Comparison of ENCODE assay signal across 10 mouse cellular contexts in genomic region chr9:107669480-107669945, GRCm38 (mm10). TPM values are rescaled to one million over a fixed set of nuclear protein-coding genes. Genes with fewer than 3 reads are reported as not detected.
DNase-seq lines count a peak whose midpoint lies in the region; ATAC-seq and TF ChIP-seq lines count a peak whose summit lies in the region.
"Had no signal": no experiment of that assay in that cellular context is flagged by ENCODE, and none has a peak within 500 bp of the region (broad histone marks: within the 10 kb centered on the region; RNA-seq: fewer than 3 reads in every experiment).

Gene Slc38a3, minus strand, starts transcription at chr9:107669530.

- no peak within 1 kb of the TSS for H3K4me2 ChIP-seq in liver, embryonic 15.5 days
- no peak within 1 kb of the TSS for H3K4me2 ChIP-seq in midbrain, postnatal 0 days (ENCODE audit: low read depth, low read length, poor library complexity, severe bottlenecking)
- H3K4me2 ChIP-seq: embryonic facial prominence, embryonic 15.5 days had no signal

- H3K4me1 ChIP-seq in liver, embryonic 15.5 days (replicated peaks): peaks cover 22% of the 10 kb centered on the region
- H3K4me1 ChIP-seq in heart, embryonic 10.5 days: peaks cover 53% of the 10 kb centered on the region
- no peaks in the 10 kb centered on the region; the same call in 1 of the 2 replicates for H3K4me1 ChIP-seq in midbrain, postnatal 0 days (ENCODE audit: insufficient read depth, low read length)

- peaks cover 79% of the 10 kb centered on the region for H3K27me3 ChIP-seq in liver, embryonic 15.5 days
- peaks cover 47% of the 10 kb centered on the region for H3K27me3 ChIP-seq in heart, embryonic 10.5 days (ENCODE audit: insufficient read depth, poor library complexity, severe bottlenecking)
- H3K27me3 ChIP-seq in midbrain, postnatal 0 days (ENCODE audit: insufficient read depth, low read length): peaks cover 7% of the 10 kb centered on the region

- H3K4me3 ChIP-seq in liver, embryonic 15.5 days (replicated peaks): no peak within 1 kb of the TSS
- 0 out of 2 replicates have a peak within 1 kb of the TSS, but pooled peaks have one; percentile 8 for H3K4me3 ChIP-seq in heart, embryonic 10.5 days
- H3K4me3 ChIP-seq in midbrain, postnatal 0 days (ENCODE audit: low read depth, low read length): no peak within 1 kb of the TSS
- H3K4me3 ChIP-seq: embryonic facial prominence, embryonic 15.5 days had no signal

- 62% methylated on average over 9 of the region's 9 CpGs for WGBS in liver, embryonic 15.5 days (ENCODE audit: insufficient replicate concordance)
- WGBS in heart, embryonic 10.5 days: 84% methylated on average over 9 of the region's 9 CpGs
- 82% methylated on average over 9 of the region's 9 CpGs for WGBS in midbrain, postnatal 0 days

- ATAC-seq in liver, embryonic 15.5 days (ENCODE audit: insufficient read depth): no peak
- no peak for ATAC-seq in midbrain, postnatal 0 days (ENCODE audit: low FRiP score)
- no peak for ATAC-seq in activated CD4-positive, CD25-positive, alpha-beta regulatory T cell, adult 4 months
- ATAC-seq in erythroid progenitor cell, adult 5-6 weeks (replicated peaks; ENCODE audit: low FRiP score, poor library complexity, severe bottlenecking): no peak
- no peak for ATAC-seq in frontal cortex, adult (ENCODE audit: low TSS enrichment)
- ATAC-seq: lung, postnatal 0 days had no signal

- H3K27ac ChIP-seq in liver, embryonic 15.5 days (replicated peaks): 0 out of 2 replicates have a peak within 1 kb of the TSS, but pooled peaks have one; percentile 45
- H3K27ac ChIP-seq in heart, embryonic 10.5 days: peak within 1 kb of the TSS; percentile 80
- H3K27ac ChIP-seq in midbrain, postnatal 0 days (ENCODE audit: low read depth, low read length): no peak within 1 kb of the TSS
- H3K27ac ChIP-seq: embryonic facial prominence, embryonic 15.5 days had no signal

- H3K9me3 ChIP-seq in liver, embryonic 15.5 days (replicated peaks): no peaks in the 10 kb centered on the region
- H3K9me3 ChIP-seq in heart, embryonic 10.5 days: no peaks in the 10 kb centered on the region
- no peaks in the 10 kb centered on the region for H3K9me3 ChIP-seq in midbrain, postnatal 0 days (ENCODE audit: low read length)
- H3K9me3 ChIP-seq: embryonic facial prominence, embryonic 15.5 days had no signal

- TF ChIP-seq CTCF in midbrain, postnatal 0 days (IDR thresholded peaks at IDR 0.05): no peak

- DNase-seq in liver: no peak
- DNase-seq in heart, embryonic 10.5 days (ENCODE audit: low spot score): no peak
- peak; percentile 30 to 71 for DNase-seq in kidney, postnatal 25 days
- no peak for DNase-seq in midbrain, postnatal 0 days (ENCODE audit: low spot score)

- H3K9ac ChIP-seq in liver, embryonic 15.5 days: no peak within 1 kb of the TSS
- H3K9ac ChIP-seq in midbrain, postnatal 0 days (replicated peaks; ENCODE audit: low read length, poor library complexity, severe bottlenecking): no peak within 1 kb of the TSS
- H3K9ac ChIP-seq: embryonic facial prominence, embryonic 15.5 days had no signal

- no peaks in the 10 kb centered on the region for H3K36me3 ChIP-seq in liver, embryonic 15.5 days (replicated peaks)
- H3K36me3 ChIP-seq in heart, embryonic 10.5 days: no peaks in the 10 kb centered on the region
- no peaks in the 10 kb centered on the region for H3K36me3 ChIP-seq in midbrain, postnatal 0 days (ENCODE audit: insufficient read depth, low read length)
- H3K36me3 ChIP-seq: embryonic facial prominence, embryonic 15.5 days had no signal

RNA-seq across cellular contexts. Expression of gene Slc38a3, which starts in this region (rescaled TPM):
- polyA plus RNA-seq in liver, embryonic 15.5 days (2015; fragmentation: Nextera tagmentation; extraction: Ambion mirVana): 35.0 and 50.9 TPM in 2 replicates
- polyA plus RNA-seq in heart, embryonic 10.5 days (2016; fragmentation: Nextera tagmentation; extraction: Ambion mirVana): 4.2 and 4.5 TPM in 2 replicates
- 70.0 and 94.5 TPM in 2 replicates for total RNA-seq in midbrain, postnatal 0 days (2014; rRNA removed)
- 37.6 and 44.6 TPM in 2 replicates for polyA plus RNA-seq in midbrain, postnatal 0 days (2015; fragmentation: Nextera tagmentation; extraction: Ambion mirVana)
- not detected for polyA plus RNA-seq in activated CD4-positive, CD25-positive, alpha-beta regulatory T cell, adult 4 months (2017; shearing (Covaris generic))
- total RNA-seq in erythroid progenitor cell, adult 5-6 weeks (2015; ENCODE audit: low replicate concordance): not detected in 2 replicates
- total RNA-seq in erythroid progenitor cell, adult 5-6 weeks (2017; ENCODE audit: low replicate concordance): not detected in 2 replicates

Comparison
In these comparisons a context has a peak if more than half of its experiments do, and no peak if none do; other contexts are left out.
1. RNA of gene Slc38a3 (total RNA-seq): 70.0 to 94.5 TPM in midbrain, postnatal 0 days; not detected in erythroid progenitor cell, adult 5-6 weeks; every median in the first group is over 10 times any median in the second.
2. DNase-seq: peak in kidney, postnatal 25 days (2 of 2); none in liver (single experiment), heart, embryonic 10.5 days (single experiment) and midbrain, postnatal 0 days (single experiment).